Mouse (Mus musculus): Measurements from ENCODE around the gene Fbxo39. TPM values are rescaled to one million over a fixed set of nuclear protein-coding genes. Genes with fewer than 3 reads are reported as not detected.

The Fbxo39 gene
- polyA plus RNA-seq, 1 experiment from 2014 or later: not detected

DNA sequence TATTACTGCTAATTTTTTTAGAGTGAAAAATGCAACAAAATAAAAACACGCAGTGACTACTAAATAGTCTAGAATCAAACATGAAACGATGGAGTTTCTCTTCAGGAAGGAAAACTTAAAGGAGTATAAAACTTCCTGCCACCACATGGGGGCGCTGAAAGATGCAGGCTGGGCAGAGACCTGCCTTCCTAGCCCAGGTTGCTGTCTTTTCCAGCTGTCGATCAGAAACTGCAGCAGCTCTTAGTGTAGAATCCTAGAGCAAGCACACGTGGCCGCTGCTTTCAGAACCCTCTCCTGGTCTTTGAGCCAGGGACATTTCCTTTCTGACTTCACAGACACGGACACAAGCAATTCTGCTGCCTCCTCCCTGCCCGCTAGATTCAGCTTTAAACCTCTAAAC is 29.7 kb downstream of the Fbxo39 start:
- DNase-seq (ENCODE audit: low spot score): peak; percentile 74
- no peaks in the 10 kb centered on the region for H3K4me1 ChIP-seq (ENCODE audit: control insufficient read depth, insufficient read depth, low read length)
- WGBS: 26% methylated on average over 8 of the region's 8 CpGs
- no peaks in the 10 kb centered on the region for H3K9me3 ChIP-seq (replicated peaks; ENCODE audit: control insufficient read depth, low read length)
- no peak overlapping the region for H3K27ac ChIP-seq (replicated peaks; ENCODE audit: low read depth, low read length)
- H3K9ac ChIP-seq (replicated peaks; ENCODE audit: low read length): no peak overlapping the region
- H3K4me2 ChIP-seq (ENCODE audit: low read depth, low read length): no peak overlapping the region
- no peaks in the 10 kb centered on the region for H3K36me3 ChIP-seq (replicated peaks; ENCODE audit: control insufficient read depth, insufficient read depth, low read depth, low read length)
- no peaks in the 10 kb centered on the region for H3K27me3 ChIP-seq (ENCODE audit: control insufficient read depth, insufficient read depth, low read length)
- ATAC-seq (replicated peaks; ENCODE audit: insufficient number of reproducible peaks, low FRiP score, low TSS enrichment, low read depth): no peak
- H3K4me3 ChIP-seq (ENCODE audit: low read depth, low read length): no peak overlapping the region

DNA sequence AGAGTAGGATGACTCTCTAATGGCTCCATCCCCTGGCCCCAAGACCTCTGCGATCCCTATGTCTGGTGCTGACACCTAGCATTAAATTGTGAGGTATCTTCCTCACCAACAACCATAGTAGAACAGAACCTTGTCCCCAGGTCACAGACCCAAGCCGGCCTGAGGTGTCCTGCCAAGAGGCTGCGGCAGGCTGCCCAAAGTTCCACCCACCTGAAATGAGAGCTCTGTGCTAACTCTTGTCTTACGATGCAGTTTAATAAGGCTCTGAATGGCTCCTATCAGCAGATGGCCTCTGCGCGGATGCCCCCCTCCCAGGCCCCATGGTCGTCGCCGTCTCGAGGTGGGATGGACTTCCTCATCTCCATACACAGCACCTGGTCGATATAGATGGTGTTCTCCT is 30.2 kb downstream of the Fbxo39 start:
- ATAC-seq (replicated peaks; ENCODE audit: insufficient number of reproducible peaks, low FRiP score, low TSS enrichment, low read depth) (no peak), DNase-seq (ENCODE audit: low spot score) (no peak)
- WGBS: 85% methylated on average over 11 of the region's 11 CpGs
- Histone ChIP-seq H3K4me3 (ENCODE audit: low read depth, low read length) (no peak overlapping the region), H3K4me1 (ENCODE audit: control insufficient read depth, insufficient read depth, low read length) (no peaks in the 10 kb centered on the region), H3K9ac (replicated peaks; ENCODE audit: low read length) (no peak overlapping the region), H3K9me3 (replicated peaks; ENCODE audit: control insufficient read depth, low read length) (no peaks in the 10 kb centered on the region), H3K27me3 (ENCODE audit: control insufficient read depth, insufficient read depth, low read length) (no peaks in the 10 kb centered on the region), H3K4me2 (ENCODE audit: low read depth, low read length) (no peak overlapping the region), H3K36me3 (replicated peaks; ENCODE audit: control insufficient read depth, insufficient read depth, low read depth, low read length) (no peaks in the 10 kb centered on the region), H3K27ac (replicated peaks; ENCODE audit: low read depth, low read length) (no peak overlapping the region)

DNA sequence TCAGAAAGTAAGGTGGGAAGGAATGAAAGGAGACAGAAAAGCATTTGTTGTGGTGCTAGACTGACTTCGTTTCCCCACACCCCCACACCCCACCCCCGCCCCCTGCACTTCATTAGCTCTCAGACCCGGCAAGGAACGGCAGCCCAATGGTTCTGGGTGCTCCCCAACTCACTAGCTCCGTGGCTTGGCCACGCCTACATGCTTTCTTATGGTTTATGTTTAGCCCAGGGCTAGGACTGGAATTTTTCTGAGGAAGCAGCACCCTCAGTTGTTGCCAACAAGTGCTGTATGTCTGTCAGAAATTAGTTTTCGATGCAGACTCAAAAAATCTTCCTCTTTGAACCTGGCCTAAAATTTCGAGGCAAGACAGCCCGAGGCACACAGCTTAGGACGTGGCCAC is 34.3 kb downstream of the Fbxo39 start:
- Histone ChIP-seq H3K9ac (replicated peaks; ENCODE audit: low read length) (no peak overlapping the region), H3K27me3 (ENCODE audit: control insufficient read depth, insufficient read depth, low read length) (no peaks in the 10 kb centered on the region), H3K4me2 (ENCODE audit: low read depth, low read length) (no peak overlapping the region), H3K36me3 (replicated peaks; ENCODE audit: control insufficient read depth, insufficient read depth, low read depth, low read length) (no peaks in the 10 kb centered on the region), H3K4me1 (ENCODE audit: control insufficient read depth, insufficient read depth, low read length) (no peaks in the 10 kb centered on the region), H3K27ac (replicated peaks; ENCODE audit: low read depth, low read length) (no peak overlapping the region), H3K4me3 (ENCODE audit: low read depth, low read length) (no peak overlapping the region), H3K9me3 (replicated peaks; ENCODE audit: control insufficient read depth, low read length) (no peaks in the 10 kb centered on the region)
- 66% methylated on average over 10 of the region's 10 CpGs for WGBS
- ATAC-seq (replicated peaks; ENCODE audit: insufficient number of reproducible peaks, low FRiP score, low TSS enrichment, low read depth) (no peak), DNase-seq (ENCODE audit: low spot score) (no peak)

DNA sequence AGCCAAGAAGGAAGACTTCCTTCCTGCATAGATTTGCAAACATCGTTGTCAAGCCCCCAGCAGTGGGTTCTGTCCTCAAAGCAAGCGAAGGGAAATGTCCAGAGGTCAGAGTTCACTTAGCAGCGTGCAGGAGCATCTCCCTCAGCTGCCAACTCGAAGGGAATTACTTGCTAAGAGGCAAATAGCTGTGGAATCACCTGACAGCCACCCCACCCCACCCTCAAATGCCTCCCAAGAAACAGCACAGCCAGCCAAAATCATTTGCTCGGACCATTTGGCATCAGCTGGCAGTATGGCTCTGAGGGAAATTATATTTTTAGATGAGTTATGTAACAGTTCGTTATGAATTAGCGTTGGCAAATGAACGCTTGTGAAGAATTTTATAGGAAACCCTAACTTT is 34.8 kb downstream of the Fbxo39 start:
- H3K9me3 ChIP-seq (replicated peaks; ENCODE audit: control insufficient read depth, low read length): no peaks in the 10 kb centered on the region
- WGBS: 48% methylated on average over 8 of the region's 8 CpGs
- no peak for ATAC-seq (replicated peaks; ENCODE audit: insufficient number of reproducible peaks, low FRiP score, low TSS enrichment, low read depth)
- H3K36me3 ChIP-seq (replicated peaks; ENCODE audit: control insufficient read depth, insufficient read depth, low read depth, low read length): no peaks in the 10 kb centered on the region
- no peak overlapping the region for H3K9ac ChIP-seq (replicated peaks; ENCODE audit: low read length)
- H3K4me2 ChIP-seq (ENCODE audit: low read depth, low read length): no peak overlapping the region
- no peak overlapping the region for H3K27ac ChIP-seq (replicated peaks; ENCODE audit: low read depth, low read length)
- DNase-seq (ENCODE audit: low spot score): no peak
- H3K27me3 ChIP-seq (ENCODE audit: control insufficient read depth, insufficient read depth, low read length): no peaks in the 10 kb centered on the region
- no peaks in the 10 kb centered on the region for H3K4me1 ChIP-seq (ENCODE audit: control insufficient read depth, insufficient read depth, low read length)
- no peak overlapping the region for H3K4me3 ChIP-seq (ENCODE audit: low read depth, low read length)

DNA sequence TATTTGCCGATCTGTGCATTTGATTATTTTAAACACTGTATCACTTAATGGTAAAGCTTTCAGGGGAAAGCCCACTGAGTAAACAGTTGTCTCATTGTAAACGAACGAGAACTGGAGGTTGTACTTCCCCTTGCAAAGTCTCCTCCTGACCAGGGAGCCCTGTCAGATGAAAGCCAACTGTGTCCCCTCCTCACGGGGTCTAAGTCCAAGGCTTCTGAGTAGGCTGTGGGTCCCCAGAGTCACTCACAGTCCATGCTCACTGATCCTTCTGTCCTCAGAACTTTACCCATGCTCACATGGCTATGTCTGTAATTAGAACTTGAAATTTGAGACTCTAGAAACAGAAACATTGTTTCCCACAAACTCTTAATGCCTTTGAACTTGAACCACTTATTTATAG is 35.4 kb downstream of the Fbxo39 start:
- WGBS: 58% methylated on average over 4 of the region's 4 CpGs
- no peak for ATAC-seq (replicated peaks; ENCODE audit: insufficient number of reproducible peaks, low FRiP score, low TSS enrichment, low read depth)
- no peaks in the 10 kb centered on the region for H3K9me3 ChIP-seq (replicated peaks; ENCODE audit: control insufficient read depth, low read length)

DNA sequence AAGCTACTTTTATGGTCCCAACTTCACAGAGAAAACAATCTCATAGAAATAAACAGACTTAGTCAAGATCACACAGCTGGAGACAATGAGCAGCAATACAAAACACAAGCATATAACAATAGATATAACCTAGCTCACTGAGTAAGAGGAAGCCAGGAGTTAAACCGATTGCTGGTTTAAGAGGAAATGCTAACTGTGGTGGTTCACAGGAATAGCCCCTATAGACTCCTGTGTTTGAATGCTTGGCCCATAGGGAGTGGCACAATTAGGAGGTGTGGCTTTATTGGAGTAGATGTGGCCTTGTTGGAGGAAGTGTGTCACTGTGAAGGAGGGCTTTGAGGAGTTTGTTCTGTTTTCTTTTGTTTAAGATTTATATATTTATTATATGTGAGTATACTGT is 38.0 kb downstream of the Fbxo39 start:
- no peaks in the 10 kb centered on the region for H3K9me3 ChIP-seq (replicated peaks; ENCODE audit: control insufficient read depth, low read length)
- no peak for DNase-seq (ENCODE audit: low spot score)
- no peak overlapping the region for H3K9ac ChIP-seq (replicated peaks; ENCODE audit: low read length)
- ATAC-seq (replicated peaks; ENCODE audit: insufficient number of reproducible peaks, low FRiP score, low TSS enrichment, low read depth): no peak
- WGBS: 84% methylated on average over 1 of the region's 1 CpGs
- H3K4me1 ChIP-seq (ENCODE audit: control insufficient read depth, insufficient read depth, low read length): no peaks in the 10 kb centered on the region
- H3K27me3 ChIP-seq (ENCODE audit: control insufficient read depth, insufficient read depth, low read length): no peaks in the 10 kb centered on the region
- H3K4me2 ChIP-seq (ENCODE audit: low read depth, low read length): no peak overlapping the region
- no peak overlapping the region for H3K4me3 ChIP-seq (ENCODE audit: low read depth, low read length)
- H3K36me3 ChIP-seq (replicated peaks; ENCODE audit: control insufficient read depth, insufficient read depth, low read depth, low read length): no peaks in the 10 kb centered on the region
- no peak overlapping the region for H3K27ac ChIP-seq (replicated peaks; ENCODE audit: low read depth, low read length)

More for the DNA sequence above, 35.4 kb downstream of the Fbxo39 start:
- Histone ChIP-seq H3K36me3 (replicated peaks; ENCODE audit: control insufficient read depth, insufficient read depth, low read depth, low read length) (no peaks in the 10 kb centered on the region), H3K9ac (replicated peaks; ENCODE audit: low read length) (no peak overlapping the region), H3K4me3 (ENCODE audit: low read depth, low read length) (no peak overlapping the region), H3K4me2 (ENCODE audit: low read depth, low read length) (no peak overlapping the region), H3K27ac (replicated peaks; ENCODE audit: low read depth, low read length) (no peak overlapping the region), H3K27me3 (ENCODE audit: control insufficient read depth, insufficient read depth, low read length) (no peaks in the 10 kb centered on the region), H3K4me1 (ENCODE audit: control insufficient read depth, insufficient read depth, low read length) (no peaks in the 10 kb centered on the region)
- no peak for DNase-seq (ENCODE audit: low spot score)

DNA sequence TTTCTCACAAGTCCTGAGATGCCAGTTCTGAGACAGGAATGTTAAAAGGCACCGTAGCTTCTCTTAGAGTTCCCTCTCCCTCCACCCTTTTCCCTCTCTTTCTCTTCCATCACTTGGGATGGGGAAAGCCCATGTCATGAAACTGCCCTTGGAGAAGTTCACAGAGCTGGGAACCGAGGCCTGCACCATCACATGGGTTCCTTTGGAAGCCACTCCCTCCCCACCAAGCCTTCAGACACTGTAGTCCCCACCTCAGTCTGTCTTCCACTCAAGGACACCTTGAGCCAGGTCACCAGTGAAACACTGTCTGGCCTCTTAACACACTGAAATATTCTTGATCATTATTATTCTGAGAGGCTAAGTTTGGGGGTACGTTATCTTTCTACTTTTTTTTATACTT is 38.9 kb downstream of the Fbxo39 start:
- ATAC-seq (replicated peaks; ENCODE audit: insufficient number of reproducible peaks, low FRiP score, low TSS enrichment, low read depth): no peak

DNA sequence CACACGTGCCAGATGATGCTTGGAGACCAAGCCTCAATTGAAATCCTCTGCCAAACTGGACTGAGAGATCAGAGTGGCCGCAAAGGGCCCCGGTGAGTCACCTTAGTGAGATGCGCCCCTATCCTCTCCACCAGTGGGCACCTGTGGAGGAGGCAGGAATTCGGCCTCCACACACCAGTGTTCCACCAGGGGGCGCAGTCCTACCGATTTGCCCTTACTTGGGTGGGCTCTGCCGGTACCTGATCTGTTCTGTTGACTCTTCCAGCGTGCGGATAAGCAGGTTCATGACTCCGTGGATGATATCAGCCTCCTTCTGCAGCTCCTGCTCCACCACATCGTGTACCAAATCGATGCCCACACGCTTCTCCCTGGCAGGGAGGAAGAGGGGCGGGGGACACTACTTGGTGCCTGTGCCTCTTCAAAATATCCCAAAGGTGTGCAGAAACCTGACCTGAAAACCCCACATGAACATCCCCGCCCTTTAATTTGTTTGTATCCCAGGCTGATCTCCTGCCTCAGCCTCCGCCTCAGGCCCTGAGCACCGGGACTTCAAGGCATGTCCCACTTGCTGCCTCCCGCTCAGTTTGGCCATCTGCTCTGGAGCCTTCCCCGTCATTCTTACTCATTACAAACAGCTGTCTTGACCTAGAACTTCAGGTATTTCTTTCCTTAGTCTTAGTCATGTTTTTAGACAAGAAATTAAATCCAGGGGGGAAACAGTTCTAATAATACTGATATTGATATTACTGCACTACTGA is 40.9 kb downstream of the Fbxo39 start:
- Histone ChIP-seq H3K4me3 (ENCODE audit: low read depth, low read length) (no peak overlapping the region), H3K4me2 (ENCODE audit: low read depth, low read length) (no peak overlapping the region)
- WGBS: 22% methylated on average over 20 of the region's 20 CpGs

More for the DNA sequence above, 38.9 kb downstream of the Fbxo39 start:
- Histone ChIP-seq H3K4me3 (ENCODE audit: low read depth, low read length) (no peak overlapping the region), H3K9ac (replicated peaks; ENCODE audit: low read length) (no peak overlapping the region), H3K9me3 (replicated peaks; ENCODE audit: control insufficient read depth, low read length) (no peaks in the 10 kb centered on the region), H3K4me1 (ENCODE audit: control insufficient read depth, insufficient read depth, low read length) (no peaks in the 10 kb centered on the region), H3K27me3 (ENCODE audit: control insufficient read depth, insufficient read depth, low read length) (no peaks in the 10 kb centered on the region), H3K4me2 (ENCODE audit: low read depth, low read length) (no peak overlapping the region), H3K36me3 (replicated peaks; ENCODE audit: control insufficient read depth, insufficient read depth, low read depth, low read length) (no peaks in the 10 kb centered on the region), H3K27ac (replicated peaks; ENCODE audit: low read depth, low read length) (no peak overlapping the region)
- 80% methylated on average over 3 of the region's 3 CpGs for WGBS
- DNase-seq (ENCODE audit: low spot score): no peak

More for the DNA sequence above, 40.9 kb downstream of the Fbxo39 start:
- Histone ChIP-seq H3K27me3 (ENCODE audit: control insufficient read depth, insufficient read depth, low read length) (no peaks in the 10 kb centered on the region), H3K9ac (replicated peaks; ENCODE audit: low read length) (no peak overlapping the region), H3K27ac (replicated peaks; ENCODE audit: low read depth, low read length) (no peak overlapping the region), H3K9me3 (replicated peaks; ENCODE audit: control insufficient read depth, low read length) (no peaks in the 10 kb centered on the region), H3K36me3 (replicated peaks; ENCODE audit: control insufficient read depth, insufficient read depth, low read depth, low read length) (no peaks in the 10 kb centered on the region), H3K4me1 (ENCODE audit: control insufficient read depth, insufficient read depth, low read length) (no peaks in the 10 kb centered on the region)
- DNase-seq (ENCODE audit: low spot score): peak; percentile 89
- ATAC-seq (replicated peaks; ENCODE audit: insufficient number of reproducible peaks, low FRiP score, low TSS enrichment, low read depth): no peak
